ENCODE assay signal across 8 mouse cellular contexts in genomic region chr11:100736746-100737080, GRCm38 (mm10). TPM values are rescaled to one million over a fixed set of nuclear protein-coding genes. Genes with fewer than 3 reads are reported as not detected.
DNase-seq lines count a peak whose midpoint lies in the region; ATAC-seq and TF ChIP-seq lines count a peak whose summit lies in the region.
"Had no signal": no experiment of that assay in that cellular context is flagged by ENCODE, and none has a peak within 500 bp of the region (broad histone marks: within the 10 kb centered on the region; RNA-seq: fewer than 3 reads in every experiment).

No protein-coding gene starts in this region.

- DNase-seq in stomach, postnatal 0 days (ENCODE audit: low spot score) = no peak
- DNase-seq in right cerebral cortex, adult 2 months (ENCODE audit: low spot score in 2 of 2) = no peak
- no peak for DNase-seq in adrenal gland, adult 8-10 months

- peak overlapping the region; percentile 99 for H3K4me3 ChIP-seq in megakaryocyte, embryonic 14.5 days (replicated peaks)
- H3K4me3 ChIP-seq in forebrain, embryonic 13.5 days = peak overlapping the region; percentile 78
- H3K4me3 ChIP-seq in limb, embryonic 15.5 days = peak overlapping the region; percentile 95
- peak overlapping the region; percentile 98 for H3K4me3 ChIP-seq in stomach, postnatal 0 days (ENCODE audit: low read depth, low read length)

- no peak overlapping the region for H3K27ac ChIP-seq in forebrain, embryonic 13.5 days
- H3K27ac ChIP-seq in limb, embryonic 15.5 days = no peak overlapping the region
- no peak overlapping the region for H3K27ac ChIP-seq in stomach, postnatal 0 days (replicated peaks)

- 88% methylated on average over 4 of the region's 4 CpGs for WGBS in forebrain, embryonic 13.5 days
- WGBS in limb, embryonic 15.5 days = 79% methylated on average over 4 of the region's 4 CpGs
- 39% methylated on average over 4 of the region's 4 CpGs for WGBS in stomach, postnatal 0 days

- no peaks in the 10 kb centered on the region for H3K9me3 ChIP-seq in megakaryocyte, embryonic 14.5 days
- no peaks in the 10 kb centered on the region for H3K9me3 ChIP-seq in forebrain, embryonic 13.5 days (replicated peaks)
- H3K9me3 ChIP-seq in limb, embryonic 15.5 days = no peaks in the 10 kb centered on the region
- H3K9me3 ChIP-seq in stomach, postnatal 0 days (ENCODE audit: control insufficient read depth, low read length) = no peaks in the 10 kb centered on the region

- peak overlapping the region; percentile 85 for H3K9ac ChIP-seq in forebrain, embryonic 13.5 days
- peak overlapping the region; percentile 95 for H3K9ac ChIP-seq in limb, embryonic 15.5 days
- peak overlapping the region; percentile 98 for H3K9ac ChIP-seq in stomach, postnatal 0 days (ENCODE audit: low read length)

- H3K27me3 ChIP-seq in megakaryocyte, embryonic 14.5 days (replicated peaks) = no peaks in the 10 kb centered on the region
- no peaks in the 10 kb centered on the region for H3K27me3 ChIP-seq in forebrain, embryonic 13.5 days
- H3K27me3 ChIP-seq in limb, embryonic 15.5 days = no peaks in the 10 kb centered on the region
- no peaks in the 10 kb centered on the region for H3K27me3 ChIP-seq in stomach, postnatal 0 days (ENCODE audit: control insufficient read depth, insufficient read depth, low read length)

- H3K36me3 ChIP-seq in megakaryocyte, embryonic 14.5 days (replicated peaks; ENCODE audit: low read length) = peaks cover 34% of the 10 kb centered on the region
- peaks cover 20% of the 10 kb centered on the region; the same call in 1 of the 2 replicates for H3K36me3 ChIP-seq in forebrain, embryonic 13.5 days (ENCODE audit: poor library complexity, severe bottlenecking)
- 0 out of 2 replicates have a peak, but pooled peaks cover 5% of the 10 kb centered on the region for H3K36me3 ChIP-seq in limb, embryonic 15.5 days
- H3K36me3 ChIP-seq in stomach, postnatal 0 days (ENCODE audit: control insufficient read depth, insufficient read depth, low read length) = no peaks in the 10 kb centered on the region

- ATAC-seq in megakaryocyte, adult 5-6 weeks (ENCODE audit: poor library complexity, severe bottlenecking) = no peak
- no peak for ATAC-seq in forebrain, embryonic 13.5 days
- ATAC-seq in limb, embryonic 15.5 days (ENCODE audit: insufficient number of reproducible peaks, low FRiP score, low TSS enrichment, low read depth) = no peak
- no peak for ATAC-seq in stomach, postnatal 0 days (ENCODE audit: low FRiP score, low TSS enrichment)

- TF ChIP-seq EP300 in stomach, postnatal 0 days (optimal IDR thresholded peaks at IDR 0.05) = no peak

- peaks cover 67% of the 10 kb centered on the region for H3K4me1 ChIP-seq in megakaryocyte, embryonic 14.5 days
- H3K4me1 ChIP-seq in forebrain, embryonic 13.5 days = peaks cover 28% of the 10 kb centered on the region
- H3K4me1 ChIP-seq in limb, embryonic 15.5 days = peaks cover 20% of the 10 kb centered on the region
- H3K4me1 ChIP-seq in stomach, postnatal 0 days (replicated peaks; ENCODE audit: control insufficient read depth, insufficient read depth) = 0 out of 2 replicates have a peak, but pooled peaks cover 6% of the 10 kb centered on the region

- TF ChIP-seq CTCF in stomach, postnatal 0 days (IDR thresholded peaks at IDR 0.05; ENCODE audit: low read depth) = no peak

- peak overlapping the region; percentile 90 for H3K4me2 ChIP-seq in forebrain, embryonic 13.5 days
- peak overlapping the region; percentile 71 for H3K4me2 ChIP-seq in limb, embryonic 15.5 days
- peak overlapping the region; percentile 78 for H3K4me2 ChIP-seq in stomach, postnatal 0 days (replicated peaks; ENCODE audit: low read depth)

RNA-seq across cellular contexts. Expression of gene Rab5c, which starts 1.3 kb away (rescaled TPM):
- polyA plus RNA-seq in megakaryocyte, embryonic 14.5 days (2012; ENCODE audit: insufficient read depth, low replicate concordance) = 502 and 744 TPM in 2 replicates
- total RNA-seq in megakaryocyte, adult 5-6 weeks (2015) = 167 and 170 TPM in 2 replicates
- total RNA-seq in megakaryocyte, adult 5-6 weeks (2017) = 136 and 142 TPM in 2 replicates
- polyA plus RNA-seq in forebrain, embryonic 13.5 days (2015; fragmentation: Nextera tagmentation; extraction: Ambion mirVana) = 22.7 and 23.1 TPM in 2 replicates
- 19.7 and 30.8 TPM in 2 replicates for polyA plus RNA-seq in limb, embryonic 15.5 days (2015; fragmentation: Nextera tagmentation; extraction: Ambion mirVana)
- 18.4 and 22.0 TPM in 2 replicates for polyA plus RNA-seq in stomach, postnatal 0 days (2015; fragmentation: Nextera tagmentation; extraction: Ambion mirVana)
- 100 to 1,000 TPM; 183 to 210 (median 190) TPM for total RNA-seq in adrenal gland, adult 8-10 months (2022)

RNA-seq across cellular contexts. Expression of gene Kcnh4, which starts 23.0 kb away (rescaled TPM):
- 0.43 TPM in 1 of 2 replicates, not detected in the other for polyA plus RNA-seq in megakaryocyte, embryonic 14.5 days (2012; ENCODE audit: insufficient read depth, low replicate concordance)
- total RNA-seq in megakaryocyte, adult 5-6 weeks (2015) = not detected in 2 replicates
- total RNA-seq in megakaryocyte, adult 5-6 weeks (2017) = not detected in 2 replicates
- polyA plus RNA-seq in forebrain, embryonic 13.5 days (2015; fragmentation: Nextera tagmentation; extraction: Ambion mirVana) = 3.4 and 4.6 TPM in 2 replicates
- not detected in 2 replicates for polyA plus RNA-seq in limb, embryonic 15.5 days (2015; fragmentation: Nextera tagmentation; extraction: Ambion mirVana)
- polyA plus RNA-seq in stomach, postnatal 0 days (2015; fragmentation: Nextera tagmentation; extraction: Ambion mirVana) = 0.06 TPM in 2 replicates
- total RNA-seq in adrenal gland, adult 8-10 months (2022) = under 1 TPM; 0.15 to 0.31 (median 0.23) TPM

RNA-seq across cellular contexts. Expression of gene Hspb9, which starts 23.1 kb away (rescaled TPM):
- 0.54 TPM in 1 of 2 replicates, not detected in the other for polyA plus RNA-seq in megakaryocyte, embryonic 14.5 days (2012; ENCODE audit: insufficient read depth, low replicate concordance)
- total RNA-seq in megakaryocyte, adult 5-6 weeks (2015) = not detected in 2 replicates
- total RNA-seq in megakaryocyte, adult 5-6 weeks (2017) = 0.65 TPM in 1 of 2 replicates, not detected in the other
- polyA plus RNA-seq in forebrain, embryonic 13.5 days (2015; fragmentation: Nextera tagmentation; extraction: Ambion mirVana) = not detected in 2 replicates
- polyA plus RNA-seq in limb, embryonic 15.5 days (2015; fragmentation: Nextera tagmentation; extraction: Ambion mirVana) = 0.32 and 0.57 TPM in 2 replicates
- 0.13 and 0.22 TPM in 2 replicates for polyA plus RNA-seq in stomach, postnatal 0 days (2015; fragmentation: Nextera tagmentation; extraction: Ambion mirVana)
- under 1 TPM in 1 of 4 experiments, not detected in 3; 0.59 TPM for total RNA-seq in adrenal gland, adult 8-10 months (2022)
- polyA plus RNA-seq: brain, embryonic 14.5 days had no signal

RNA-seq across cellular contexts. Expression of gene Kat2a, which starts 24.4 kb away (rescaled TPM):
- 30.5 and 34.7 TPM in 2 replicates for polyA plus RNA-seq in megakaryocyte, embryonic 14.5 days (2012; ENCODE audit: insufficient read depth, low replicate concordance)
- total RNA-seq in megakaryocyte, adult 5-6 weeks (2015) = 11.0 and 11.5 TPM in 2 replicates
- total RNA-seq in megakaryocyte, adult 5-6 weeks (2017) = 8.7 and 9.0 TPM in 2 replicates
- 41.6 and 48.7 TPM in 2 replicates for polyA plus RNA-seq in forebrain, embryonic 13.5 days (2015; fragmentation: Nextera tagmentation; extraction: Ambion mirVana)
- 48.2 and 50.4 TPM in 2 replicates for polyA plus RNA-seq in limb, embryonic 15.5 days (2015; fragmentation: Nextera tagmentation; extraction: Ambion mirVana)
- polyA plus RNA-seq in stomach, postnatal 0 days (2015; fragmentation: Nextera tagmentation; extraction: Ambion mirVana) = 24.6 and 27.2 TPM in 2 replicates
- 10 to 100 TPM; 43.3 to 57.7 (median 52.2) TPM for total RNA-seq in adrenal gland, adult 8-10 months (2022)

RNA-seq across cellular contexts. Expression of gene Hcrt, which starts 26.0 kb away (rescaled TPM):
- polyA plus RNA-seq in megakaryocyte, embryonic 14.5 days (2012; ENCODE audit: insufficient read depth, low replicate concordance) = not detected in 2 replicates
- total RNA-seq in megakaryocyte, adult 5-6 weeks (2015) = not detected in 2 replicates
- total RNA-seq in megakaryocyte, adult 5-6 weeks (2017) = not detected in 2 replicates
- not detected in 2 replicates for polyA plus RNA-seq in forebrain, embryonic 13.5 days (2015; fragmentation: Nextera tagmentation; extraction: Ambion mirVana)
- not detected in 2 replicates for polyA plus RNA-seq in limb, embryonic 15.5 days (2015; fragmentation: Nextera tagmentation; extraction: Ambion mirVana)
- polyA plus RNA-seq in stomach, postnatal 0 days (2015; fragmentation: Nextera tagmentation; extraction: Ambion mirVana) = not detected in 2 replicates
- not detected for total RNA-seq in adrenal gland, adult 8-10 months (2022)

Comparison
In these comparisons a context has a peak if more than half of its experiments do, and no peak if none do; other contexts are left out.
1. RNA of gene Rab5c, which starts 1.3 kb away (polyA plus RNA-seq): 502 to 744 TPM in megakaryocyte, embryonic 14.5 days; 19.7 to 30.8 TPM in limb, embryonic 15.5 days, 22.7 to 23.1 TPM in forebrain, embryonic 13.5 days and 18.4 to 22.0 TPM in stomach, postnatal 0 days; every median in the first group is over 10 times any median in the second.
2. Peak in every context shown above with its lines, with median percentiles within 50 percentile points of each other: H3K4me3 ChIP-seq, H3K4me2 ChIP-seq and H3K9ac ChIP-seq.